Mouse (Mus musculus): ENCODE measurements around the gene Mdn1.

The Mdn1 gene

DNA sequence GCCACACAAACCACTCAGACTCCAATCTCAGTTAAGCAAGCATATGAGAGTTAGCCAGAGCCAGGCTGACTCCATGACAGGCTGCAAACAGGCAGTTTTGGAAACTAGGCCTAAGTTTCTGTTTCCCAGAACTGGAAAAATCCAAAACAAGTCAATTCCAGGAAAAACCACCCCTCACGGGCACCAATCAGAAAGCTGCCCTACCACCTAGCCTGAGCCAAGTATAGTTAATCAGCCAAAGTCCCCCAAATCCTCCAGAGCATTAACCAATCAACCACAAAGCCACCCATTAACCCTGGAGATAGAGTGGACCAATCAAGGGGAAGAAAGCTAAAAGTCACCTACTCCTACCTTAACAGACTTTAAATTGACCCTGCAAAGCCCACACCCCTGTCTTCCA lies 130.2 kb downstream of the Mdn1 start:
- no peak for DNase-seq (ENCODE audit: low spot score)

- no peak for DNase-seq (ENCODE audit: low spot score)
These were observed 132.1 kb downstream of the Mdn1 start for GRCm38 (mm10) chr4:32789020-32789419.

- no peak for DNase-seq (ENCODE audit: low spot score)
These were observed 142.1 kb downstream of the Mdn1 start for GRCm38 (mm10) chr4:32798976-32799375.

- DNase-seq (ENCODE audit: low spot score): peak; percentile 78
These were observed 143.2 kb downstream of the Mdn1 start, which contains the start of gene Lyrm2 for GRCm38 (mm10) chr4:32799966-32800576. Gene Lyrm2 (plus strand): TSS chr4:32800253.

DNA sequence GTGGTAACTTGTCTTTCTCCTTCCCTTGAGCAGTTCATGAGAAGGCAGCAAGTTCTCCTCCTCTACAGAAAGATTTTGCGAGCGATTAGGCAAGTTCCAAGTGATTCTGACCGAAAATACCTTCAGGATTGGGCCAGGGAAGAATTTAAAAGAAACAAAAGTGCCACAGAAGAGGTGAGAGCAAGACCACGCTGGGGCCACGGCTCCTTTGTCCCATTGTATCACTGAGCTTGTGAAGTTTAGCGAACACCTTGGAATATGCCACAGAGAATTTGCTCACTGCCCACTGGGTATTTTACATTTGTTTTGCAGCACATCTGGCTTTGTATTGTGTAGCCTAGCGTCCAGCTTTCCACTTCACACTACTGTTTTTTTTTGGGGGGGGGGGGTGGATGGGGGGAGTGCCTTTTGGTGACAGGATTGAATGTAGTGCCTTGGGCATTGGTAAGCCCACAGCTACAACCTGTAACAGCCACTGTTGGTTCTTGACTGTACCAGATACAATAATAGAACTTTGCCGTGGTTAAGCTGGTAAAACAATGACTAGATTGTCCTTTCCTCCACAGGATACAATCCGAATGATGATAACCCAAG lies 143.8 kb downstream of the Mdn1 start:
- DNase-seq (ENCODE audit: low spot score): no peak

GRCm38 (mm10) chr4:32817478-32817877 lies 160.6 kb downstream of the Mdn1 start:
- DNase-seq (ENCODE audit: low spot score): no peak

GRCm38 (mm10) chr4:32820676-32821075 lies 163.8 kb downstream of the Mdn1 start:
- no peak for DNase-seq (ENCODE audit: low spot score)

- DNase-seq (ENCODE audit: low spot score): no peak
These were observed 167.3 kb downstream of the Mdn1 start for GRCm38 (mm10) chr4:32824254-32824653.

Measured in layer of hippocampus, adult 11-12 months (tissue).